Mouse (Mus musculus): ENCODE results near the gene Dtd1. TPM values are rescaled to one million over a fixed set of nuclear protein-coding genes. Genes with fewer than 3 reads are reported as not detected.
A peak's percentile ranks its signal among the peaks of the same experiment; 100 is the strongest.
"Not testable (repeated sequence)": the region's sequence is repeated elsewhere in the genome, so short reads cannot be mapped to it uniquely, and the experiment has no call there.

The Dtd1 gene
- 38.0 and 39.4 TPM in 2 replicates for polyA plus RNA-seq (2015; fragmentation: Nextera tagmentation; extraction: Ambion mirVana)

DNA sequence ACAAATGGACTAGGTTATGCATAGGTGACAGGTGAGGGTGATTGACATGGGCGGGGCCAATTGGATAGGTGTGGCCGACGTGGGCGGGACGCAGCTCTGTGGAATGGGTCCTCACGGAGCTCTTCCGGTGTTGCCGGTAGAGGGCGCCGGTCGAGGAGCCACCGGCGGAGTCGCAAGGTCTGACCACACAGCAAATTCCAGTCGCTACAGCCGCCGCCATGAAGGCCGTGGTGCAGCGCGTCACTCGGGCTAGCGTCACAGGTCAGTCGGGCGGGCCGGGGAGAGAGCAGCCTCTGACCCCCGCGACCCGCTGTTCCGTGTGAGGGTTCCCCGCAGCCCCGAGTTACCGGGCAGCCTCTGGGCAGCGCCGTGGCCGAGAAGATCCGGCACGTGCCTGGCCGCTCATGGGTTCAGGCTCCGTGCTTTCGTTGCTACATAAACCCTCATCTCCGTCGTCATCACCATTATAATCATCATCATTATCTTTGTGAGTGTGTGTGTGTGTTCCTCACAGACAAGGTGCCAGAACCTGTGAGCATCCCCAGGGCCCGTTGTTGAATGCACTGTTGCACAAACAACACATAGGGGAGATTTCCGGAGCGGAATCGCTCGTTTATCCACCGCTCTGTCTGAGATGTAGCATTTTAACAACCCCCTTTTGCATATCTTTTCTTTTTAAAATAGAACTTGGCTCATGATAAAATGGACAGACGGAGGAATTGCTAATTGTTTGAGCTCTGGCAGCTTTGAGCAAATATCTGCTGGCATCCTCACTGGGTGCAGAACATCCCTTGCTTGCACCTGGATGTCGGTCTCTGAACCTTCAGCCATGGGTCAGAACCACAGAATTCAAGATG lies at the start of gene Dtd1:
Dtd1 (plus strand) TSS at position 67 of the 857 bp plus-strand sequence.
- no peak within 1 kb of the TSS for H3K27ac ChIP-seq
- peak within 1 kb of the TSS; percentile 67 for H3K4me3 ChIP-seq
- peak within 1 kb of the TSS; percentile 72 for H3K4me2 ChIP-seq
- peak within 1 kb of the TSS; percentile 66 for H3K9ac ChIP-seq
- WGBS: under 1% methylated on average over 49 of the region's 50 CpGs
- H3K4me1 ChIP-seq: 0 out of 2 replicates have a peak, but pooled peaks cover 2% of the 10 kb centered on the region
- peak; percentile 90 for ATAC-seq (ENCODE audit: borderline replicate concordance, extremely low read depth, low FRiP score, low TSS enrichment)
- H3K9me3 ChIP-seq: no peaks in the 10 kb centered on the region
- H3K27me3 ChIP-seq: no peaks in the 10 kb centered on the region
- no peaks in the 10 kb centered on the region for H3K36me3 ChIP-seq

DNA sequence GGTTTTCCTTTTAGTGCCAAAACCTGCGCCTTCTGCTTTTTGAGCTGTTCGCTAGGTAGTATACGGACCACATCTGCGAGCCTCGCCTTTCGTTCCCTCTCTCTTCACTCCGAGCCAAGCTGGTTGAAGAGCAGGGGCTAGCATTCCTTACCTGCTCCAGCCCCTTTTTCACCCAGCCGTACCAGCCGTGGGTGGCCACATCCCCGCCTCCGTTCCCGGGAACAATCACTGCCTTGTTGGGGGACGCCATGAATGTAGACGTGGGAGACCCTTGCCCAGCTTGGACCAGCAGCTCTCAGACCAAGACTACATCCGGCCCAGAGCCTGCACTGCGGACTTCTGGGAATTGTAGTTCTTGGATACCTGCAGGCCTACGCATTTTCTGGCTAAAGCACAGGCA lies 49.2 kb upstream of the Dtd1 start, which contains the start of gene Rbbp9:
Rbbp9 (minus strand) TSS at position 341 of the 400 bp plus-strand sequence.
- Histone ChIP-seq H3K4me1 (peaks cover 11% of the 10 kb centered on the region), H3K27me3 (no peaks in the 10 kb centered on the region), H3K4me3 (peak within 1 kb of the TSS; percentile 82), H3K27ac (peak within 1 kb of the TSS; percentile 94), H3K4me2 (peak within 1 kb of the TSS; percentile 57), H3K9ac (peak within 1 kb of the TSS; percentile 88), H3K9me3 (no peaks in the 10 kb centered on the region), H3K36me3 (peaks cover 7% of the 10 kb centered on the region; the same call in 1 of the 2 replicates)
- WGBS: under 1% methylated on average over 17 of the region's 17 CpGs
- peak; percentile 93; the same call in 1 of the 2 replicates for ATAC-seq (ENCODE audit: borderline replicate concordance, extremely low read depth, low FRiP score, low TSS enrichment)

DNA sequence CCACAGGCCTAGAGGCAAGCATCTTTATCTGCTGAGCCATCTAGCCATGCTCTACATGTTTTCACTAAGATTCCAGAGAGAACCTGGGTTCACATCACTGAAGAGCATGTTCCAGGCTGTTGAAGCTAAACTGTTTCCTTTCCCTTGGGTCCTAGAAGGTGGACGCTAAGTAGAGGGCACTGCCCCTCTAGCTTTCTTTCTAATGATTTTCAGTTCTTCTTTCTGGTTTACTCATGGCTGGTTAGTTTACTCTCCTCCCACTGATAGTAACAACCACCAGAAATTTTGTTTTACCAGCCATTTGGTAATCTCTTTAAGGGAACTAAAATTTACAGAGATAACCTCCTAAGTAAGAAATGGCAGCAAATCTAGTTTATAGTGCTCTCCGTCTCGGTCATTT lies 45.8 kb upstream of the Dtd1 start:
- peaks cover 24% of the 10 kb centered on the region for H3K4me1 ChIP-seq
- no peak overlapping the region for H3K4me2 ChIP-seq
- H3K9me3 ChIP-seq: no peaks in the 10 kb centered on the region
- H3K27me3 ChIP-seq: no peaks in the 10 kb centered on the region
- no peak overlapping the region for H3K4me3 ChIP-seq
- 90% methylated on average over 3 of the region's 3 CpGs for WGBS
- H3K9ac ChIP-seq: no peak overlapping the region
- no peak overlapping the region for H3K27ac ChIP-seq
- H3K36me3 ChIP-seq: no peaks in the 10 kb centered on the region
- ATAC-seq (ENCODE audit: borderline replicate concordance, extremely low read depth, low FRiP score, low TSS enrichment): no peak

DNA sequence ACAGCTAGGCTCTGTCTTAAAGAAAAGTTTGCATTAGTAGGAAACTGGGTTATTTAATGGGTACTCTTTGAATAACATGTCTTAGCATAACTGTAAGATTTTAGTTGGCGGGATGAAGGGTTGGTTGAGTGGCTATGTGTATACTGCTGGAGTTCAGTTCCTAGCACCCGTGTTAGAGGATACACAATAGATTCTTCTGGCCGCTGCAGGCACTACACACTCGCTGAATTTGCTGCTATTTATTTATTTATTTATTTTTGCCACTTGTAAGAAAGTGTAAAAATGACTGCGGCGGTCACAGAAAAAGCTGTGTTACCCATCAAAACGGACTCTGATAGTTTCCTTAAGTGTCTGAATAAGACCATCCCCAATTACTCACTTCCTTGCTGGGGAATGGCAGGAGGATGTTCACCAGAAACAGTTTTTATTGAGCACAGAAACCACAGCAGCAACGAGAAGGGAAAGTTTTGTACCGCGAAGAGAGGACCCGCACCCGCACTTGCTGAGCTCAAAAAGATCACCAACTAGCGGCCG lies 44.3 kb upstream of the Dtd1 start:
- H3K27me3 ChIP-seq: no peaks in the 10 kb centered on the region
- ATAC-seq (ENCODE audit: borderline replicate concordance, extremely low read depth, low FRiP score, low TSS enrichment): no peak
- peak overlapping the region; percentile 88 for H3K4me3 ChIP-seq
- peak overlapping the region; percentile 55 for H3K4me2 ChIP-seq
- peak overlapping the region; percentile 93 for H3K27ac ChIP-seq
- WGBS: under 1% methylated on average over 14 of the region's 14 CpGs
- peaks cover 12% of the 10 kb centered on the region for H3K36me3 ChIP-seq
- peaks cover 16% of the 10 kb centered on the region for H3K4me1 ChIP-seq
- no peaks in the 10 kb centered on the region for H3K9me3 ChIP-seq
- H3K9ac ChIP-seq: peak overlapping the region; percentile 80

DNA sequence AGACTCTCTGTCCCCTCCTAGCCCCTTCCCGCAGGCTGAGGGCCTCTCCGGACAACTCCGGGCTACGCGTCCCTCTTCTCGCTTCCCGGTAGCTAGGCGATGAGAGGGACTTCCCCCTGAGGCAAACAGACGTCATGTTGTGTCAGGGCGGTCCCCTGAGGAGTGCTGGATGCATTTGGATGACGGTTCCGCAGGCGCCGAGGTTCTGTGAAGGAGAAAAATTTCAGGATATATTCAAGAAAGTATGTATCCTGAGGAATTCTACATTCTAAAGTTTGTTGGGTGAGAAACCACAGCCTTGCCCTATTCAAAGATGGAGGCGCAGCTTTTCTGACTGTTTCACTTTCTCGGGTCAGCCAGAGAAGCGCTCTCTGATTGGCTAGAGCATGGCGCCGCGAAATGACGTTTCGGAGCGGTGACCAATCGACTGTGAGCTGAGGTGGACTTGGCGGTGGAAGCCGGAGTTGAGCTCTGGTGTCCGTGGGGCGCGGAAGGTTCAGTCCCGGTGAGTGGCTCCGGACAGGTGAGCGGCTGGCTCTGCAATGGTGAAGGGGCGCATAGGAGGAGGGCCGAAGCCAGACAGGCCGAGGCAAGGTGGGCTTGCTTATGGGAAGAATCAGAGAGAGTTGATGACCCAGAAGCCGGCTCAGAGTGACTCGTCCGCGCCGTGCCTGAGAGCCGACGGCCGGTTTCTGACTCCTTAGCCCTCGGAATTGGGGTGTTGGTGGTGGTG lies 43.7 kb upstream of the Dtd1 start, which contains the start of gene Sec23b:
Sec23b (plus strand) TSS at position 410 of the 733 bp plus-strand sequence.
- Histone ChIP-seq H3K4me3 (peak within 1 kb of the TSS; percentile 88), H3K27ac (peak within 1 kb of the TSS; percentile 93), H3K4me1 (peaks cover 16% of the 10 kb centered on the region), H3K27me3 (no peaks in the 10 kb centered on the region), H3K9me3 (no peaks in the 10 kb centered on the region), H3K4me2 (peak within 1 kb of the TSS; percentile 62), H3K36me3 (peaks cover 13% of the 10 kb centered on the region), H3K9ac (peak within 1 kb of the TSS; percentile 80)
- under 1% methylated on average over 44 of the region's 44 CpGs for whole genome bisulfite sequencing
- peak; percentile 98 for ATAC-seq (ENCODE audit: borderline replicate concordance, extremely low read depth, low FRiP score, low TSS enrichment)

DNA sequence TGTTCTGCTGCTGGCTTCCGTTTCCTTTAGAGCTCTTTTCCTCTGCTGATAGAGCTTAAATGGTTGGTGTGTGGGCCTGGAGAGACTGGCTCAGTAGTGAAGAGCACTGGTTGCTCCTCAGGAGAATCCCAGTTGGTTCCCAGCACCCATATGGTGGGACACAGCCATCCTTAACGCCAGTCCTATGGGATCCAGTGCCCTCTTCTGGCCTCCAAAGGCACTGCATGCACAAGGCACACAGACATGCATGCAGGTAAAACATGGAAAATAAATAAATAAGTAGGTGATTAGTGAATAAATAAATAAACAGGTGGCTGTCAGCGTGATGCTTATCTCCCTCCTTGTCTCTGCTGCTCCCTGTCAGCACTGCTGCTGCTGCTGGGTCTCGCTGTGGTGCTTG lies 11.0 kb upstream of the Dtd1 start:
- no peaks in the 10 kb centered on the region for H3K9me3 ChIP-seq
- peaks cover 61% of the 10 kb centered on the region for H3K36me3 ChIP-seq
- no peak overlapping the region for H3K9ac ChIP-seq
- no peak overlapping the region for H3K27ac ChIP-seq
- no peak overlapping the region for H3K4me2 ChIP-seq
- WGBS: 68% methylated on average over 4 of the region's 4 CpGs
- H3K27me3 ChIP-seq: no peaks in the 10 kb centered on the region
- no peak for ATAC-seq (ENCODE audit: borderline replicate concordance, extremely low read depth, low FRiP score, low TSS enrichment)
- H3K4me1 ChIP-seq: peaks cover 3% of the 10 kb centered on the region; the same call in 1 of the 2 replicates
- no peak overlapping the region for H3K4me3 ChIP-seq

DNA sequence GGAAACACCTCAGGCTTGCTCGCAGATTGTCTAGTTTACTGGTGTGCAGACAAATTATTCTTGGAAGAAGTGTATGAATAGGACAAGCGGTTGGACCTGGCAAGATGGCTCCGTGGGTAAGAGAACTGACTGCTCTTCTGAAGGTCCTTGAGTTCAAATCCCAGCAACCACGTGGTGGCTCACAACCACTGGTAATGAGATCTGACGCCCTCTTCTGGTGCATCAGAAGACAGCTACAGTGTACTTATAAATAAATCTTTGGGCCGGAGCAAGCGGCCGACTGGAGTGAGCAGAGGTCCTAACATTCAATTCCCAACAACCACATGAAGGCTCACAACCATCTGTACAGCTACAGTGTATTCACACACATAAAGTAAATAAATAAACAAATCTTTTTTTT lies 6.7 kb upstream of the Dtd1 start:
- H3K4me1 ChIP-seq; H3K27me3 ChIP-seq; H3K4me2 ChIP-seq; H3K27ac ChIP-seq; ATAC-seq (ENCODE audit: borderline replicate concordance, extremely low read depth, low FRiP score, low TSS enrichment); H3K9ac ChIP-seq; H3K4me3 ChIP-seq; H3K9me3 ChIP-seq: not testable (repeated sequence)
- H3K36me3 ChIP-seq: peaks cover 22% of the 10 kb centered on the region
- 62% methylated on average over 8 of the region's 8 CpGs for whole genome bisulfite sequencing

DNA sequence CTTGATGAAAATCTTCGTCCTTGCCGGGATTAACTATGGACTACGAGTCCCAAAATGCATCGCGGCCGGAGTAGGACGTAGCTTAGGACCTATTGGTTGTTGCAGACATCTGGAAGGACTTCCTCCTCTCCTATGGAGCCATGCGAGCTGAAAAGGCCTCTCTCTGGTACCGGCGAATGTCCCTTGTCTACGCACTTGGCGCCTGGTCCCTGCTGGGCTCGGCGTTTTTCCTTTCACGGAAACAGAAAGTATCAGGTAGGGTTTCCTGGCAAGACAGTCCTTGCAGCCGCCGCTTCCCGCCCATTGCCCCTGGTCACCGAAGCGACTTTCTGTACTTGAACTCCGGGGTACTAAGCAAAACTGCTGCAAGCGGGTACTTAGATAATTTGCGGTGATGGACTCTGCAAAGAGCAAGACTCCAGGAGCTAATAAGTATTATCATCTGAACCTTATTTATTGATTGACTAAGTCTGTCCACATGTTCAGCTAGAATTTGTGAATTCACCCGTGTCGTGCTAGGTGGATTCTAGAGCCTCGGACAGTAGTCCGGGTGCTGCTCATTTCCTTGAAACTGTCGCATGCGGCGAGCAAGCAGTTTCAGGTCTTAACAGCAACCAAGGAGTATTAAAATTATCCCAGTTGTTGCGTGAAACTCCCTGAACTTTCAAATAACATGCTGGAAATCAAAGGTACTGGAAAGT lies 5.6 kb upstream of the Dtd1 start, which contains the start of gene Smim26:
Smim26 (plus strand) TSS at position 104 of the 701 bp plus-strand sequence.
- 1% methylated on average over 31 of the region's 31 CpGs for WGBS
- Histone ChIP-seq H3K4me2 (peak within 1 kb of the TSS; percentile 60), H3K9me3 (no peaks in the 10 kb centered on the region), H3K27ac (no peak within 1 kb of the TSS), H3K4me3 (peak within 1 kb of the TSS; percentile 63), H3K4me1 (peaks cover 7% of the 10 kb centered on the region), H3K27me3 (no peaks in the 10 kb centered on the region), H3K9ac (peak within 1 kb of the TSS; percentile 56), H3K36me3 (peaks cover 12% of the 10 kb centered on the region; the same call in 1 of the 2 replicates)
- peak; percentile 96 for ATAC-seq (ENCODE audit: borderline replicate concordance, extremely low read depth, low FRiP score, low TSS enrichment)

DNA sequence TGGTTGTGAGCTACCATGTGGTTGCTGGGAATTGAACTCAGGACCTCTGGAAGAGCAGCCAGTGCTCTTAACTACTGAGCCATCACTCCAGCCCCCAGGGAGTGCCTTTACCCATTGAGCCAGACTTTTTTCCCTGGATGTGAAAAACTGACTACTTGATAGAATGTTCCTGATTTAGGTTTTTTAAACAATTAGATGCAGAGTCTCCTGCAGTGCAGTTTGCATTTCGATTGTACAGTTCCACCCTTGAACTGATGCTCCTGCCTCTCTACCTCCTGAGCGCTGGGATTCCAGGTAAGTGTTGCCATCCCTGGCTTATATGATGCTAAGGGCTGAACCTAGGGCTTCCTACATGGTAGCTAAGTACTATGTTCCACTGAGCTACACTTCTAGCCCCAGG lies 1.7 kb upstream of the Dtd1 start:
- Histone ChIP-seq H3K4me3 (no peak overlapping the region), H3K9ac (no peak overlapping the region), H3K27ac (no peak overlapping the region), H3K27me3 (no peaks in the 10 kb centered on the region), H3K4me2 (no peak overlapping the region), H3K9me3 (no peaks in the 10 kb centered on the region), H3K4me1 (peaks cover 9% of the 10 kb centered on the region), H3K36me3 (no peaks in the 10 kb centered on the region)
- no peak for ATAC-seq (ENCODE audit: borderline replicate concordance, extremely low read depth, low FRiP score, low TSS enrichment)
- 67% methylated on average over 2 of the region's 2 CpGs for WGBS

DNA sequence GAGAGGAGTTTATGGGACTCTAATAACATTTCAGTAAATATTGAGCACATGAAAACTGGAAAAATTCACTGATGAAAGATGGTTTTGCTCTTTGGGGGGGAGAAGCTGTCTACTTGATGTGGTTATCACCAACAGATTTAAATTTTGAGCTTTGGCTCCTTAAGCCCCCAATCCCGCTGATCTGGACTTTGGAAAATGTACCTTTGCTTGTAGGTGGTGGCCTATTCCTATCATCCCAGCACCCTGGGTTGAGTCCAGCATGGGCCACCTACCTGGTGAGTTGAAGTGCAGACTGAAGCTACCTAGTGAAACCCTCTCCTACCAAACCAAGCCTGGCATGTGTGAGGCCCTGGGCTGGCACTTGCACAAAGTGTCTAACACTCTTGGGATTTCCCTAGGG lies 1.9 kb downstream of the Dtd1 start:
- no peak overlapping the region for H3K4me2 ChIP-seq
- H3K36me3 ChIP-seq: no peaks in the 10 kb centered on the region
- 0 out of 2 replicates have a peak, but pooled peaks cover 2% of the 10 kb centered on the region for H3K4me1 ChIP-seq
- H3K9ac ChIP-seq: no peak overlapping the region
- ATAC-seq (ENCODE audit: borderline replicate concordance, extremely low read depth, low FRiP score, low TSS enrichment): no peak
- no peak overlapping the region for H3K27ac ChIP-seq
- H3K9me3 ChIP-seq: no peaks in the 10 kb centered on the region
- H3K27me3 ChIP-seq: no peaks in the 10 kb centered on the region
- no peak overlapping the region for H3K4me3 ChIP-seq
- WGBS: 93% methylated on average over 1 of the region's 1 CpGs

DNA sequence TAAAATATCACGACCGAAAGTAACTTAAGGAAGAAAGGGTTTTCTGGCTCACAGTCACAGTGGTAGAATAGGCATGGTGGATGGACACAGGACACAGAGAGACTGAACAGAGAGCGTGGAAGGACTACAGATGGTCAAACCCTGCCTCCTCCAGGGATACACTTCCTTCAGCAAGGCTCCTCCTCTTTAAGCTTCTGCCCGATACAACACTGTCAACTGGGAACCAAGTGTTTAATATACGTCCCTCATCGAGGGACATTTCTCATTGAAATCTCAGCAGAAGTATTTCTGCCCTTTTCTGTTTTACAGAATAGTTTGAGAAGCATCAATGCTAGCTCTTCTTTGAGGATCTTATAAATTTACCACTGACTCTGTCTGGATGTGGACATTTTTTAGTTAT lies 14.3 kb downstream of the Dtd1 start:
- H3K4me3 ChIP-seq: no peak overlapping the region
- H3K36me3 ChIP-seq: no peaks in the 10 kb centered on the region
- 85% methylated on average over 6 of the region's 6 CpGs for WGBS
- H3K27me3 ChIP-seq: no peaks in the 10 kb centered on the region
- H3K4me1 ChIP-seq: no peaks in the 10 kb centered on the region
- no peaks in the 10 kb centered on the region for H3K9me3 ChIP-seq
- no peak overlapping the region for H3K9ac ChIP-seq
- no peak for ATAC-seq (ENCODE audit: borderline replicate concordance, extremely low read depth, low FRiP score, low TSS enrichment)
- no peak overlapping the region for H3K4me2 ChIP-seq
- H3K27ac ChIP-seq: no peak overlapping the region
